Mouse (Mus musculus): ENCODE measurements around the gene Vmn2r27.

Vmn2r27 gene

DNA sequence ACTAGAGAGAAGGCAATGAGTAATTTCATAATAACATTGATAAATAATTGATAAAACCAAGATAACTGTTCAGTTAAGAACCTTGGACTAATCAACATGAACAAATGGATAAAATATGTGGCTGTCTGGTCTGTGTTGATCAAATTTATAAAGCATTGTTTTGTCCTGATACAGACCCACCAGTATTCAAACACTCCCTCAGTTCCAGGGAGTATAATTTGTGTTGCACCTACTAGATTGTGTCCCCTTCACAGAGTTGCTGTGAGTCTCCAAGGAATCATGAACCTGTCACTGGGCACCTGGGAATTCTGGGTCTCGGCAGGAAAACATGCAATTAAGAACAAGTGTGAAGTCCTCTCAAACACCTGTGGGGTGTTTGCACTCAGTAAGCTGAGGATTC is at the start of gene Vmn2r27:
Gene Vmn2r27, minus strand, starts transcription at position 101 of the 400 bp plus-strand sequence.
- no peak for DNase-seq (ENCODE audit: low read depth)

- no peak for DNase-seq (ENCODE audit: low read depth)
These were observed 46.6 kb upstream of the Vmn2r27 start for GRCm38 (mm10) chr6:124278291-124278690.

GRCm38 (mm10) chr6:124277641-124278040 is 46.0 kb upstream of the Vmn2r27 start:
- DNase-seq (ENCODE audit: low read depth) = no peak

DNA sequence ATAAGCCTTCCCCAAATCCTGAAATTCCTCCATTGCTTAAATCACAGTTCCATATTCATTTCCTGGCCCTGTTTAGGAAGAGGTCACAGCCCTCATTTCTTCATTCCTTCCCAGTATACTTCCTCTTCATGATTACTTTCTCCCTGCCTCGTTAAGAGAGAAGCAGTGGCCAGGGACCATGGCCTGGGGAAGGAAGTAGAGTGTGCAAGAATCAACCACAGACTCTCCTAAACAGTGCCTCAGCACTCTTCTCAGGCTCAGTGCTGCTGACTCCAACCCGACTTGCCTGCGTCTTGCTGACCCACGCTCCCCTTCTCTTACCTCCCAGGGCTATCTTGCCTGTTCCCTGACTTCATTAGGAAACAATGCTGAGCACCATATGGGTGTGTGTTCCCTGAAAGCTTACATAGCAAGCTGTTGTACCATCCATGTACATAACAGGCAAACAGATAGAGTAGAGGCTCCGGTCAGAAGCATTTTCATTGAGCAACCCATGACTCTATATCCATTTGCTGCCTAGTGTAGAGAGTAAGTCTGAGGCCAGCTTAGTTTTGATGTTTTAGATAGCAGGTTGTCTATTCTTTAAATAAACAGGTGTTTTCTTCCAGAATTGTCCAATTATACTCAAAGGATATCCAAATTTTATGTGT is 41.7 kb upstream of the Vmn2r27 start:
- DNase-seq (ENCODE audit: low read depth) = peak; percentile 32

DNA sequence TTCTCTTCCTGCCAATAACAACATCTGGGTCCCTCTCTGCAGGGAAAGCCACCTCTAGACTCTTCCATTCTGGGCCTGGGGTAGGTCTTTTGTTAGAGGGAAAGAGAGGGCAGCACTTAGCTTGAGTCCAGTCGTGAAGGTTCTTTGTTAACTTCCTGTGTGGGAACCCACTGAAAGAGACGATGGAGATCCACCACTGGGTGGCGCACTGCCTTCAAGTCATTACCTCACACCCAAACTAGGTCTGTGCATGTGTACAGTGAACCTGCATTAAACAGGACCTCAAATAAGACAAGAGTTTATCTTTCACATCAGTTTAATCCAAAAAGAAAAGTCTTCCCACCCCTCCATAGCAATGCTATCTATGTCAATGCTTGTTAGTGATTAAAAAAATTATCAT is 31.0 kb upstream of the Vmn2r27 start:
- DNase-seq (ENCODE audit: low read depth) = peak; percentile 66

DNA sequence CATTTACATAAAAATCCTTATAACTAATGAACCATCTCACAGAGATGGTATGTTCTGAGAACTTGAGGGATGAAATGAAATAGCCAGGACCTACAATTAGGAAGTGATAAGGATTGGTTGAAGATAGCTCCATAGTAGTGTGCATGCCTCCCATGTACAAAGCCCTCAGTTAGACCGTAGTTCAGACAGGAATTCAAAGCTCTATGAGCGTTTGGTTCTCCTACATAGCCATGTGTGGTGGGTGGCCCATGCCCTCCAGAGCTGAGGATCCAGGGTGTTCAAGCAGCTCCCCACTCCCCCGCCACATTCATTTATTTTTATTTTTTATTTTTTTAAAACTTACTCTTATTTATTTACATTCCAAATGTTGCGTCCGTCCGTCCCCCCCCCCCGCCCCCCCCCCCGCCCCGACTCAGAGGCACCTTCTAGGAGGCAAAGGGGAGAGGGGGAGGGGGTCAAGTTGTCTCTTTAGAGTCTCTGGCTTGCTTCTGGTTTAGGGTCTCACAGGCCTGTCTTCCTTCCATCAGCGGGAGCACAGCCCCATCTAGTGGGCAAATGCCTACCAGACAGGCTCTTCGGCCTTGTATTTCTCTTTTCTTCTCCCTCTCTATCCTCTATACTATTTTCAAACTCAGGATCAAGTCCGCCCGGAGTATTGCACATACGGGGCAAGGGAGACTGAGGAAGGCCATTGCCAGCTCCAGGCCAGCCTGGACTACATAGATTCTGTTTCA is 28.7 kb upstream of the Vmn2r27 start:
- DNase-seq (ENCODE audit: low read depth) = peak; percentile 58

- no peak for DNase-seq (ENCODE audit: low read depth)
These were observed 24.2 kb upstream of the Vmn2r27 start for GRCm38 (mm10) chr6:124255721-124256470.

- DNase-seq (ENCODE audit: low read depth) = peak; percentile 24
These were observed 29.5 kb downstream of the Vmn2r27 start for GRCm38 (mm10) chr6:124202116-124202515.

DNA sequence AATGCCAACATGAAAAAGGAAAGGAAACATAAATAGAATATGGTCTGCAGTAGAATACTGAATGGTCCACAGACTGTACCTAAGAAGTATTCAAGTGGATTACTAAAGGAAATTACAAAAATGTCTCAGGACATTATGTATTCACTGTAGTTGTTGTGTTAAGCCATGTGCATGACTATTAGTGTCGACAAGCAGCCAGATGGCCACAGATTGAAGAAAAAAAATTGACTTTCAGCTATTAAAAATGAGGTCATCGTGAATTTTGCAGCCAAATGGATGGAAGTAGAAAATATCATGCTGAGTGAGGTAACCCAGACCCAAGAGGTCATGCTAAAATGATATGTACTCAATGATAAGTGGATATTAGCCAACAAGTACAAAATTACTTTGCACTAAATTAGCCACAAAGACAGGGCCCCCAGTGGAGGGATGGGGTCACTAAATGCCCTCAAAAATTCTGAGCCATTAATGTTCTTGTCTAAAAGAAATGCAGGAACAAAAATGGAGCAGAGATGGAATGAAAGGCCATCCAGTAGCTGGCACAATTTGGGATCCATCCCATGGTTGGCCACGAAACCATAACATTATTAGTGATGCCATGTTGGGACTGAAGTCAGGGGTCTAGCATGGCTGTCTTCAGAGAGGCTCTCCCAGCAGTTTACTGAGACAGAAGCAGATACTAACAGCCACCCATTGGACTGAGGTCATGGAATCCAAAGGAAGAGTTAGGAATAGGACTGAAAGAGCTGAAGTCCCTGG is 63.0 kb downstream of the Vmn2r27 start:
- DNase-seq (ENCODE audit: low read depth) = no peak

DNA sequence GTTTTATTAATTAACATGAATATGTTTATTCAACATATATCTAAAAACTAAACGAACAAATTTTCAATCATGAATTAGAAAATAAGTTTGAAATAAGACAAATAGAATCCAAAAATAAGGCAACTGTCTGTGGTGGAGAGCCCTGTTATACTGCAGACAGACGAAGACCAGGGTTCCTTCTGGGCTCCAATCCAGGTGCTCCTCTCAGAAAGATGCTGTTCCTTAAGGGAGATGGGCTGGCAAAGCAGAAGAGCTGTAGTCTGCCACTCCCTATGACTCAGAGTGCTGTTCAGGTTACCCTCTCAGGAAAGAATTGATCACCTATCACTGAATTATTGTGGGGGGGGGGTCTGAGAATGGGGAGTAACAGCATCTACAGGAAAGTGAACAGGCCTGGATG is 65.1 kb downstream of the Vmn2r27 start:
- DNase-seq (ENCODE audit: low read depth) = no peak

GRCm38 (mm10) chr6:124149808-124150207 is 81.8 kb downstream of the Vmn2r27 start:
- DNase-seq (ENCODE audit: low read depth) = no peak

All from c-Kit-positive CD71-negative TER-119-negative erythroid progenitor cells, embryonic 14.5 days (primary cell).